Mouse (Mus musculus) thymus, postnatal 10 days (tissue): ENCODE data around the gene Emg1.
A peak's percentile ranks its signal among the peaks of the same experiment; 100 is the strongest.
"Not testable (repeated sequence)": the region's sequence is repeated elsewhere in the genome, so short reads cannot be mapped to it uniquely, and the experiment has no call there.

Source experiments
- DNase-seq, 2 experiments: peaks; one replicate each; pipeline ENCODE4 v3.0.0; 2021; ENCODE audit warnings: low spot score in 2 of 2

The Emg1 gene

GRCm38 (mm10) chr6:124683591-124684417, 28.2 kb downstream of the Emg1 start:
- DNase-seq = no peak

GRCm38 (mm10) chr6:124682291-124682690, 29.7 kb downstream of the Emg1 start:
- not testable (repeated sequence) for DNase-seq

- DNase-seq = no peak
These were observed 32.5 kb downstream of the Emg1 start for GRCm38 (mm10) chr6:124679486-124679885.

- DNase-seq = no peak
These were observed 33.2 kb downstream of the Emg1 start for GRCm38 (mm10) chr6:124678769-124679168.

GRCm38 (mm10) chr6:124676171-124676570, 35.8 kb downstream of the Emg1 start:
- DNase-seq = no peak

GRCm38 (mm10) chr6:124674591-124674990, 37.4 kb downstream of the Emg1 start:
- no peak for DNase-seq

GRCm38 (mm10) chr6:124673619-124674018, 38.4 kb downstream of the Emg1 start:
- DNase-seq = no peak

- no peak for DNase-seq
These were observed 39.9 kb downstream of the Emg1 start for GRCm38 (mm10) chr6:124672100-124672499.

GRCm38 (mm10) chr6:124670281-124670900, 41.6 kb downstream of the Emg1 start:
- no peak for DNase-seq

- no peak for DNase-seq
These were observed 42.6 kb downstream of the Emg1 start for GRCm38 (mm10) chr6:124669234-124669859.

GRCm38 (mm10) chr6:124665011-124665410, 47.0 kb downstream of the Emg1 start:
- peak in 1 of 2 experiments; percentile 17 for DNase-seq

GRCm38 (mm10) chr6:124664256-124664655, 47.7 kb downstream of the Emg1 start:
- DNase-seq = no peak

GRCm38 (mm10) chr6:124663424-124663795, 48.6 kb downstream of the Emg1 start:
- DNase-seq = no peak

GRCm38 (mm10) chr6:124662477-124663423, 49.2 kb downstream of the Emg1 start, which contains the start of gene Lpcat3:
TSS of gene Lpcat3 (plus strand) at chr6:124663027.
- DNase-seq = peak; percentile 100

GRCm38 (mm10) chr6:124661995-124662394, 50.0 kb downstream of the Emg1 start:
- no peak for DNase-seq

- DNase-seq = no peak
These were observed 50.7 kb downstream of the Emg1 start for GRCm38 (mm10) chr6:124661156-124661806.

- no peak for DNase-seq
These were observed 53.9 kb downstream of the Emg1 start for GRCm38 (mm10) chr6:124658067-124658466.

- no peak for DNase-seq
These were observed 56.1 kb downstream of the Emg1 start for GRCm38 (mm10) chr6:124655893-124656292.
